Mouse (Mus musculus) thymus, postnatal 0 days (tissue): ENCODE data around the gene Tssc4. TPM values are rescaled to one million over a fixed set of nuclear protein-coding genes. Genes with fewer than 3 reads are reported as not detected.

Experiments
- DNase-seq: peaks from one replicate; pipeline ENCODE4 v3.0.0-alpha.2; 2015; ENCODE audit warnings: low spot score
- polyA plus RNA-seq: library from polyadenylated mRNA; unstranded; fragments of >200 nt; fragmentation: Nextera tagmentation; extraction: Ambion mirVana; gene quantifications from 2 replicates; pipeline ENCODE4 v1.2.1, GENCODE M21; 2015

Gene Tssc4
- polyA plus RNA-seq, 1 experiment from 2014 or later, result 68.5 TPM

- no peak for DNase-seq
Measured at GRCm38 (mm10) chr7:143044049-143044825, 24.8 kb upstream of the Tssc4 start.

GRCm38 (mm10) chr7:143044826-143045206 lies 24.2 kb upstream of the Tssc4 start:
- DNase-seq, result no peak

DNA sequence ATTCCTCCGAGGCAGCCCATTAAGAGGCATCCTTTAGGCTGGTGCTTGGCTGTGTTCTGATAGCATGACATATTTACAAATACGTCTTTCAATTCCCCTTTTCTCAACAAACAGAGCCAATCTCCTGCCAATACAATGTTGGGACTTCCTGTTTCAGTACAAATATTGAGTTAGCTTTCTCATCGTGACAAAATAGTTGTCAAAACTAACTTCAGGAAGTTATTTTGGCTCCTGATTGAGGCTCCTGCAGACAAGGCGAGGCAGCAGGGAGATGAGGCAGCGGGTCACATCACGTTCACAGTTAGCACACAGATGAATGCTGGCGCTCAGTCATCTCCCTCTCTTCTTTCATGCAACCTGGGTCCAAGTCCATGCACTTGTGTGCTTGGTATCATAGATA lies 22.7 kb upstream of the Tssc4 start:
- no peak for DNase-seq

- no peak for DNase-seq
Measured at GRCm38 (mm10) chr7:143049331-143049730, 19.7 kb upstream of the Tssc4 start.

GRCm38 (mm10) chr7:143049841-143050816 lies 18.9 kb upstream of the Tssc4 start:
- DNase-seq, result no peak

GRCm38 (mm10) chr7:143051316-143051715 lies 17.7 kb upstream of the Tssc4 start:
- DNase-seq, result no peak

GRCm38 (mm10) chr7:143052626-143053007 lies 16.4 kb upstream of the Tssc4 start, which contains the start of gene Cd81:
Gene Cd81, plus strand, starts transcription at chr7:143052739.
- DNase-seq, result peak; percentile 87

GRCm38 (mm10) chr7:143053008-143053899 lies 15.8 kb upstream of the Tssc4 start:
- DNase-seq, result peak; percentile 83

GRCm38 (mm10) chr7:143053961-143054611 lies 15.0 kb upstream of the Tssc4 start:
- DNase-seq, result no peak

GRCm38 (mm10) chr7:143054612-143054965 lies 14.5 kb upstream of the Tssc4 start:
- no peak for DNase-seq

DNA sequence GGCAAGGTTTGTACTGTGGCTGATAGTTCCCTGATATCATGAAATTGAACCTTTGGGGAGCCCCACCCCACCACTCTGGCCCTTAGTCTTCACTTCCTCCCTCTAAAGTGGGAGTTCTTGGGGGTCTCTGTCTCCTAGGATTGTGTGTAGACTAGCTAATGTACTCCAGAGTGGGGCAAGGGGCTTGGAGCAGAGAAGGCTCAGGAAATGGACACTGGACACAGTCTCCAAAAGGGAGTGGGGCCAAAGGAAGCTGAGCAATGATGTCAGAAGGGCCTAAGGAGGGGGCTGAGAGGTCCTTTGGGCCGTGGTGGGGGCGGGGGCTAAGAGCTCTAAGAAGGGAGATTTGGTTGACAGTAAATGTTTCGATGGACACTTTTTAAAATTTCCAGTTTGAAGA lies 14.0 kb upstream of the Tssc4 start:
- no peak for DNase-seq

- DNase-seq, result no peak
Measured at GRCm38 (mm10) chr7:143055499-143056186, 13.4 kb upstream of the Tssc4 start.

DNA sequence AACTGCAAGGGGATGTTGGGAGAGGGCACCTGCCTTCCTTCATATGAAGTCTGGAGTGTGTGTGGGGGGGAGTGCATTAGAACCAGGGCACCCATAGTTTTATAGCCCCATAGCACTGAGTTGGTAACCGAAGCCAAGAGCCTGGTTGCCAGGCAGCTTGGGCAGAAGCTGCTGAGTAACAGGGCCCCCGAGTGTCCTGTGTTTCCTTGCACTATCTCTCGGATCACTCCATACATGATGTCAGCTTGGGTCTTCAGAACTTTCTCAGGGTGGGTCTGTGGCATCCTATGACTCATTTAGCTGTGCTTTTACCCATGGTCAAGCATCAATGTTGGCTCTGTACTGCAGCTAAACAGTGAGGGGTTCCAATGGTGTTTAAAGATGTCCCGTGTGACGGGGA lies 12.0 kb upstream of the Tssc4 start:
- DNase-seq, result no peak

DNA sequence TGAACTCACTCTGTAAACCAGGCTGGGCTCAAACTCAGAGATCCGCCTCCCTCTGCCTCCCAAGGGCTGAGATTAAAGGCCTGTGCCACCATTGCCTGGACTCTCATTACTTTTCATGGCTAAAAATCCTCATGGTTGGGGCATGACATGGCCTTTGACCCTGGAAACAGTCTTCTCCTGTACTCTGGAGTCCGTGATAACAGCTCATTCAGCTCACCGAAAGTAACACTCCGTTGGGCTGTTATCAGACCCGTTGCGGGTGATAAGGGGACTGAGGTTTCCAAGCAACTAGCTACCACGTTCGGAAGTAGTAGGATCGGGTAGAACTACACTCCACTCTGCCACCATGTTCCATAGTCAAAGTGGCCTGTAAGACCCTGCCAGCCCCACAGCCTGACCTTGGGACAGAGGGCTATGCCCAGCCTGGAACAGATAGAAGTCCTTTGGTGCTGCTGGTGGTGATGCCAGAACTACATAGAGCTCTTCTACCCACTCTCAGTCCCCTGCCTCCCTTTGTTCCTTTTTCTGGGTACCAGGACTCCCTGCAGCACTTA lies 11.3 kb upstream of the Tssc4 start:
- no peak for DNase-seq

DNA sequence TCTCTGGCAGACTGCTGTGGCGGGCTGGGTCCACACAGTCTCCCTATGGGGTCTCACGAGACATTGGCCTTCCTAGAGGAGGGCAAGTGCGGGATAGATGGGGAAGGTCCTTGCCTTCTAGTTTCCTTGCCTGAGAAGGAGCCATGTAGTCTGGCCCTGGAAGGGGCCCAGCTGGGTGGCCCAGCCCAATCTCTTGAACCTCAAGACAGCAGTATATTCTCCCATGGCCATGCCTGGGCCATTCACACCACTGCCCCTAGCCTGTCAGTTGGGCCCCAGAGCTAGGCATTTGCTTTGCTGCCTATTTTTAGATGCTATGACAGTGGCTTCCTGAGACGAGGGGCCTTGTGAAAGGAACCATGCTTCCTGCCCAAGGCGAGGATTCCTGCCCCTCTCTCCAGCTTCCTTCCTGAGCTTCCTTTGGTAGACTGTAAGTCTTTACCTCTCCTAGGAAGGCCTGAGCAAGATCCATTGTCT lies 10.8 kb upstream of the Tssc4 start:
- DNase-seq, result no peak

DNA sequence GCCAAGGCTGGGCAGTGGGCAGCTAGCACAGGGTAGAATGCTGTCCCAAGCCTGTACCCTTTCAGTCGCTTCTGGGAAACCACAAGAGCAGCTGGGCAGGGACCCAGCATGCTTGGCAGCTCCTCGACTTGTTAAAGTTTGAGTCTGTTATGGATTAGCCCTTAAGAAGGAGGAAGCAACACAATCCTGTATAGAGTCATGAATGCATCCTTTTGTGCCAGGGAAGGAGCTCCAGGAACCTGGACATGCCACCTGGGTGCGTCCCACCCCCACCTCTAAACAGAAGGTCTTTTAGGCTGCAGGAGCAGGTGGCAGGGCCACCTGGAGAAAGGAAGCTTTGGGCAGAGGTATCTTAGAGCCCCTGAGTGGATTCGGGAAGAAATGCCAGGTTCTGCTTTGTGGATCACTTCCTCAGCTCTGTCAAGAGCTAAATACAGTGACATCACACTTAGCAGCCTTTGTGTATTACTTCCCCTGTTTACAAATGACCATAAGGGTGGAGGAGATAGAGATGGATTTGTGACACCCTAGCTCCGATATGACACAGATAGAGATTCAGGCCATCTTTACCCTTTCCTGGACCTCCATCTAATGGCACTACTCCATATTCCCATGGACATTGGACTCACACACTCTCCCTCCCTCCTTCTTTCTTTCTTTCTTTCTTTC lies 9.7 kb upstream of the Tssc4 start:
- no peak for DNase-seq

DNA sequence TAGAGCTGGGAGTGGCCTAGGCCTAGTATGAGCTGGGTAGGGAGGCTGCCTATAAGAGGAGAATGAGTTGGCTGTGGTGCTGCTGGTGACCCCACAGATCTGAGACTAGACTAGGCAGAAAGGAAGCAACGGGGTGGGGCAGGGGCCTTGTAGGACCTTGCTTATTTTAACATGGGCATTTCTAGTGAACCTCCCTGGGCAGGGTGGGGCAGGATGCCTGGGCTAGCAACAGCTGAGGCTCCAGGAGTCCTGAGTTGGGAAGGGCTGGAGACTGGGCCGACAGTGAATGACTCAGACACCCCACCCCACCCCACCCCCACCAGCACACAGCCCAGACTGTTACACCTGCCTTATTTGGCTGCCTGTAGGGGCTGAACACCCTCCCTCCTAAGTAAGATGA lies 6.3 kb upstream of the Tssc4 start:
- no peak for DNase-seq

DNA sequence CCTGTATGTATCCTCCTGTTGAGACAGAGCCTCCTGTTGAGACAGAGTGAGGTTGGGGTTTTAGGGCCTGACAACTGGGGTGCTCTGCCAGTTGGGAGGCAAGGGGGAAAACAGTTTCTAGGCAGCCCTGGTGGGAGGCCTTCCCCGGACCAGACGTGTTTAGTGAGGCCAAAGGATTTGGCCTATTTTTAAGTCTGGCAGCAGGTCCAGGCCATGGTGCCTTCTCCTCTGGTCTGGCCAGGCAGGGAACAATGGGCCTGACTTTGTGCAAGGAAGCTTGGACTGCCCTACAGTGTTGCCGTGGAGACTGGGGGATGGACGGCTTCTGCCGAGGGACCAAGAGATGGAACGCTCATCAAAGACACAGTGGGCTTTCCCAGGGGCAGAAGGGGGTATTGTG lies 4.8 kb upstream of the Tssc4 start:
- no peak for DNase-seq

DNA sequence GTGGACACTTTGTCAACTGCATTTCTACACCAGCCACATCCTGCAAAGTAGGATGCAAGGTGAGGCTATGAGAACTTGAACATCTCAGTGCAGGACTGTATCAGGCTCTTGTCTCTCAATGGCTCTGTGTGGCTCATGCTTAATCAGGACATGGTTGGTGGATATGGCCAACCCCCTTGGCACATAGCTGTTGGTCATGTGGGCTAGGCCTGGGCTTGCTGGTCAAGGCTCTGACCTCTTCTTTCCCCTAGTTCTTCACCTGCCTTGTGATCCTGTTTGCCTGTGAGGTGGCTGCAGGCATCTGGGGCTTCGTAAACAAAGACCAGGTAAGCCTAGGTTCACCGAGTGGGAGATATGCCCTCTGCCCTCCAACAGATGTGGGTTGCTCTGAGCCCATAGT lies 3.4 kb upstream of the Tssc4 start:
- no peak for DNase-seq
